Mouse (Mus musculus) cerebellum, postnatal 14 days (tissue): ENCODE data around the gene Nipal1.

Source experiments
- DNase-seq, 2 experiments: peaks; one replicate each; pipeline ENCODE4 v3.0.0; 2021; ENCODE audit warnings: mixed read lengths in 2 of 2

Gene Nipal1

GRCm38 (mm10) chr5:72665281-72665680 is 17.7 kb downstream of the Nipal1 start:
- DNase-seq = peak; percentile 75 to 77

- no peak for DNase-seq
These were observed 18.8 kb downstream of the Nipal1 start for GRCm38 (mm10) chr5:72666428-72666827.

GRCm38 (mm10) chr5:72668351-72668750 is 20.8 kb downstream of the Nipal1 start:
- DNase-seq = peak; percentile 49 to 62

GRCm38 (mm10) chr5:72671017-72671699 is 23.6 kb downstream of the Nipal1 start:
- DNase-seq = peak in 1 of 2 experiments; percentile 20

- no peak for DNase-seq
These were observed 27.5 kb downstream of the Nipal1 start for GRCm38 (mm10) chr5:72674994-72675542.

- no peak for DNase-seq
These were observed 33.9 kb downstream of the Nipal1 start for GRCm38 (mm10) chr5:72681451-72681850.

- DNase-seq = no peak
These were observed 42.0 kb downstream of the Nipal1 start for GRCm38 (mm10) chr5:72689556-72689955.

GRCm38 (mm10) chr5:72690516-72690915 is 42.9 kb downstream of the Nipal1 start:
- no peak for DNase-seq

GRCm38 (mm10) chr5:72694684-72695083 is 47.1 kb downstream of the Nipal1 start:
- DNase-seq = no peak

- peak; percentile 13 to 33 for DNase-seq
These were observed 48.9 kb downstream of the Nipal1 start for GRCm38 (mm10) chr5:72696491-72696890.

- DNase-seq = peak; percentile 29 to 44
These were observed 50.7 kb downstream of the Nipal1 start for GRCm38 (mm10) chr5:72698343-72698742.

- peak in 1 of 2 experiments; percentile 7 for DNase-seq
These were observed 51.4 kb downstream of the Nipal1 start for GRCm38 (mm10) chr5:72698818-72699499.

- DNase-seq = peak in 1 of 2 experiments; percentile 17
These were observed 51.9 kb downstream of the Nipal1 start for GRCm38 (mm10) chr5:72699500-72699818.

GRCm38 (mm10) chr5:72702202-72702601 is 54.6 kb downstream of the Nipal1 start:
- DNase-seq = no peak

- DNase-seq = no peak
These were observed 58.5 kb downstream of the Nipal1 start for GRCm38 (mm10) chr5:72706095-72706494.

GRCm38 (mm10) chr5:72706722-72707121 is 59.1 kb downstream of the Nipal1 start:
- DNase-seq = no peak

GRCm38 (mm10) chr5:72709451-72709850 is 61.9 kb downstream of the Nipal1 start:
- DNase-seq = no peak

- DNase-seq = no peak
These were observed 62.4 kb downstream of the Nipal1 start for GRCm38 (mm10) chr5:72709976-72710375.

- DNase-seq = peak; percentile 81 to 85
These were observed 63.1 kb downstream of the Nipal1 start for GRCm38 (mm10) chr5:72710572-72711278.

- DNase-seq = no peak
These were observed 73.0 kb downstream of the Nipal1 start for GRCm38 (mm10) chr5:72720587-72720986.
